Mouse (Mus musculus): ENCODE data around the gene Dguok. TPM values are rescaled to one million over a fixed set of nuclear protein-coding genes. Genes with fewer than 3 reads are reported as not detected.

Gene Dguok
- total RNA-seq, 2 experiments from 2014 or later: 44.5 to 47.5 TPM

DNA sequence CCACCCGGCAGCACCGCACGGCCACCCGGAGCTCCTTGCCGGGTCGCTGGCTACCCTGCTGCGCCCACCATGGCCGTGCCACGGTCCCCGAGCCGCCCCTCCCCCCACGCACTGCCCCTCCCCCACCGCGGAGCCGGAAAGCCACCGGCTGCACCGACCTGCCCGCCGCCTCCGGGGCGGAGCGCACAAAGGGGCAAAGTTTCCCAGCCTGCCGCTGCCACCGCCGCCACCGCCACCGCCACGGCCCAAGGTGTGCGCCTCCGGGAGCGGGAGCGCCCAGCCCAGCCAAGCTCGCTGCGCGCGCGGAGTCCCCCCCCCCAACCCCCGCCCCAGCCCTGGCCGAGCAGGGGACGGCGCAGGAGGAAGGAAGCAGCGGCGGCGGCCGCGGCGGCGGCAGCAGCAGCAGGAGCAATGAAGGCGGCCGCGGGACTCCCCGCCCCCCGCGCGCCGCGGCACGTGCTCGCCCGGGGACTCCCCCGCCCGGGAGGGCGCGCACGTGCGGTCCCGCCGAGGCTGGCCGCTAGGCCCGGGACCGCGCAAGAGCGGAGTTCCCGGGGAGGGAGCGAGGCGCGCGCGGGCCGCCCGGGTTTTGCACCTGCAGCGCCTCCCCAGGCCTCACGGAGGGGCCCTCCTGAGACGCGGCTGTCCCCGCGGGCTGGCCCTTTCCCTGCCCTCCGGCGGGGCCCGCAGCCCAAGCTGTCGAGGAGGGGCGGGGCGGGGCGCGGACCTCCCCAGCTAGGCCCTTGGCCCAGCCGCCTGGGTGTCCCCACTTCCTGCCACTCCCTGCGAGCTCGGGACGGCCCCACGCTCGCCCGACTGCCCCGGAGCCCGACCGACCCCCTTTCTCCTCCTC, 50.4 kb downstream of the Dguok start:
- DNase-seq: peak; percentile 84 to 91

DNA sequence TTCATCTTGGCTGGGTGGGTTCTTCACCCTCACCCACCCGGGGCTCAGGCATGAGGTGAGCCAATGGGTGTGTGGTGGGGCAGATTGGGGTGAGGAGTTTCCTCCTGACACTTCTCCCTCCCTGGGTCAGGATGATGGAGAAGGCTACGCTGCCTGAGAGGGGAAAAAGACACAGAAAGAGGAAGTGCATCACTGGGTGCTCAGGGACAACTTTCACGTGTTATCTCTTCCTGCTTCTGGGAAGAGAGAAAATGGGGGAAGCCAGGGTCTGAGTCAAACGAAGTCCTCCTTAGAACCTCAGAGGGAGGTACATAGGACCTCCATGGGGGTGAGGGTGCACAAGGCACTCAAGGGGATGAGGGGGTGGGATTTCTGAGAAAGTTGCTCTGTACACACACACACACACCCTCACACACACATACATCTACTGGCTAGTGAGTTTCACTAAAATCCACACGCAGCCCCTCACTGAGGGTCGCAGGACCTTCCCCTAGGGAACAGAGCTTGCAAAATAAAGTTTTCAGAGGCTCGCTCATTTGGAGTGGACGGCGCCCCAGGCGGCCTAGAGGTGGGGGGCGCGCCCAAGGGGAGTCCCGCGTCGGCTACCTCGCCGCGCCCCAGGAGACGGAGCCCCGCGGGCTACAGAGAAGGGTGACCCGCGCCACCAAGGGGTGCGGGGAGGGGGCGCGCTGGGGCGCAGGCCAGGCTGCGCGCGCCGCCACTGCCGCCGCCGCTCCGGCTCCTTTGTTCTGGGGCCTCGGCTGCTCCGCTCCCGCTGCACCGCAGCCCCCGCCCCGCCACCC, 51.2 kb downstream of the Dguok start:
- DNase-seq: peak in 1 of 2 experiments; percentile 55

DNA sequence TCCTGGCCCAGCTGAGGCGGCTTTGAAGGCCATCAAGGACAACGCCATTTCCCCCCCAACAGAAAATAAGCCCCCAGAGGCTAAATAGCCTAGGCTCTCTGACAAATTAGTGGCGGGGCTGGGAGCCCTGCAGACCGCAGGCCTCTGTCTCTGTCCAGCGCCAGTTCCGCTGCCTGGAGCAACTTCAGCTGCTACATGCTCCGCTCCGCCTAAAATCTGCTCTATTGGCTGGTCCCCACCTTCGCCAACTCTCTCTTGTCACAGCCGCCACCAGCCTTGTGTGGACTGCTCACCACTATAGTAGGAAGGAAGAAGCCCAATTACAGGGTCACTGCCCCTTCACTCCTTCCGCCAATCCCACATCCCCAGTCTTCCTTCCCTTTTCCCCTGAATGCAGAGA, 53.1 kb downstream of the Dguok start:
- no peak for DNase-seq

DNA sequence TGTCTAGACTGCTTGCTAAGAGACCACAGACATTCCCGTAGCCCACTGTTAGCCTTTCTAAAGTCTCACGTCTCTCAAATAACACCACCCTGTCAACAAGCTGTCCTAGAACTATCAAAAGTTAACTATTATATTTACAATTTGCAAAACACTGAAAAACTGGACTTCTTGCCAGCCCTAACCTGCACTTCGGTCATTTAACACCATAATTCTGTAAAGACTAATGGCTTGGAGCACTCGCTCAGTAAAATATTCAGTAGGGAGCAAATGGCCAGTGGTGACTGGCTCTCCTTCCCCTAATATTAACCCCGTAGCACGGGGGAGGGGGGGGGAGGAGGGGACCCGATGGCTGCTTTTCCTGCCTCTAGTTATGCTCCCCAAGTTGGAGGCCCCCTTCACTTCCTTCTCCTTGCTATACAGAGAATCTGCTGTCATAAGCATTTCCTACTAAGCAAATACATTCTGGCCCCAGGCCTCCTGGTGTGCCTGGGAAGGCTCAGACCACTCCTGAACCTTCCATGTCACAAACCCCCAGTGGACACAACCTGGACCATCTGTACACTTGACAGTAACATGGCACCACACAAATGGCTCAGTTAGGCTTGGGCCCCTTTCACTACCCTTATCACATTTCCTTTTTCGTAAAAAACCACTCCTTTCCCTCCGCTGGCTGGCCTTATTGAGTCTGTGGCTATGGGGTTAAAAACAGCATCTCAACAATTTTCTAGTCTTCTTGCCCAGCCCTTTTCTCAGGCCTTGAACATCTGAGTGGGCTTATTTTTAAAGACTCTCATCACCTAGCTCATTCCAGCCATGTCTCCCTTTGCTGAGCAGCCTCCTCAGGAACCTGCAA, 56.1 kb downstream of the Dguok start:
- no peak for DNase-seq

DNA sequence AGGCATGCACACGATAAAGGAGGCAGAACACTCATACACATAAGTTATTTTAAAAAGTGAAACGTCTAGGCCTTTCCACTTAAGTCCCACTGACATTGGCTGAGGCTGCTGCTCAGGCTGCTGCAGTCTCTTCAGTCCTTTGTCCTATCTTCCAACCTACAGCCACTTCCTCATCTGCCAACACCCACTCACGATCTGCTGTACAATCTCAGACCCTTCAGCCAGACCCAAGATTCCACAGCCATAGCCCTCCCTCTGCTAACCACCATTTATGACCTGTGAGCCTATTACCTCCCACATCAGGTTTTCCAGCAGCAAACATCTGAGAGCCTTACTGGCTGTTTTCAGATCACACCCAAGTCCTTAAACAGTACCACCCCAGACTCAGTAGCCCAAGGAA, 57.3 kb downstream of the Dguok start:
- DNase-seq: no peak

DNA sequence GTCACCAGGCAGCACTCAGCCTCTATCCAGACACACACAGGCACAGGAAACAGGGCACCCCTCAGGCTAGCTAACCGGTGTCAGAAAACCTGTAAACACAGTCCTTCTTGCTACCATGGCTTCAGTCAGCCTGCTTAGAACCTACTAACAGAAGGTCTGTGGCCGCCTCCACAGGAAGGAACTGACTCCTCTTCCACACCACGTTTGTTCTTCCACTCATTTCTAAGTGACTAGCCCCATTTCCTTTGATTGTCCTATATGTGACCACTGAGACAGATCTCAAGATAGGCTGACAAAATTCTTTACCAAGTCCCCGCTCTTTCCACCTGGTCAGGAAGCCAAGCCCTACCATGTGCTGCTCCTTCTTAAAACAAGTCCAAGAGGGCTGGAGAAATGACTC, 57.9 kb downstream of the Dguok start:
- no peak for DNase-seq

- no peak for DNase-seq
These were observed 59.7 kb downstream of the Dguok start for GRCm38 (mm10) chr6:83447031-83447430.

GRCm38 (mm10) chr6:83445796-83446195, 61.0 kb downstream of the Dguok start:
- DNase-seq: no peak

DNA sequence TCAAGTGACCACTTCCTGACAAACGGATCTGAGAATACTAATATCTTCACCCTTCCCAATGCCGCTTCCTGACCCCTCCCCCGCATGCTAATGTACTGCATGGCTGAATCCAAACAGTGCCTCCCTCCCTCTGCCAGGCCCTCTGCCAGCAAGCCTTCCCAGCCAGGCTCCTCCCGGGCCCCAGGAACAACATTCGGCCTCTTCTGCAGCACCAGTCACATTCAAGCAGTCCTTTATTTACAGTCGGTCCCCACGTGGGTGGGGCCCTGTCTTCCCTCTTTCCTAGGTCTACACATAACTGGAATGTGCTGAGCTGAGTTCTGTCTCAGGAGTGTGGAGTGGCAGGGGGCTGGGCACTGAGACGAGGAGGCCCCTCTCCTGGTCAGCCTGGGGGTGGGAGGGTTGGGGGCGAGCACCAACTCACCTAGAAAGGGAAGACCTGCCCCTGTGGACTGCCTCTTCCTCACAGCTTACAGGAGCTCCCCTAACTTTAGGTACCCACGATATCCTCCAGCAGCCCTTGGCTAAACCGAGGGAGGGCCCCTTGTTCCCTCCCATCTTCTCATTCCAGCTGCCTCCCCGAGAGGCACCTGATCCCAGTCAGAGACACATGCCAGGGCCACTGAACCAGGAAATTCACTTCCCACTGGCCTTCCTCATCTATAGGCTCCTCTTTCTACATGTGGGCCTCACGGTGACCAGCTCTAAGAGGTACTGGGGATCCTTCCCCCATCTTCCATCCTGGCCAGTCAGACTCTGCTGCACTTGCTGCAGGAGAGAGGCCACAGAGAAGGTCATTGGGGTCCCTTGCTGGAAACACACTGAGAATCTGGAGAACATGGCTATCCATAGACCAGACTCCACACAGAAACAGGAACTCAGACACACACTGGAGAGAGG, 63.1 kb downstream of the Dguok start:
- peak; percentile 84 to 92 for DNase-seq

DNA sequence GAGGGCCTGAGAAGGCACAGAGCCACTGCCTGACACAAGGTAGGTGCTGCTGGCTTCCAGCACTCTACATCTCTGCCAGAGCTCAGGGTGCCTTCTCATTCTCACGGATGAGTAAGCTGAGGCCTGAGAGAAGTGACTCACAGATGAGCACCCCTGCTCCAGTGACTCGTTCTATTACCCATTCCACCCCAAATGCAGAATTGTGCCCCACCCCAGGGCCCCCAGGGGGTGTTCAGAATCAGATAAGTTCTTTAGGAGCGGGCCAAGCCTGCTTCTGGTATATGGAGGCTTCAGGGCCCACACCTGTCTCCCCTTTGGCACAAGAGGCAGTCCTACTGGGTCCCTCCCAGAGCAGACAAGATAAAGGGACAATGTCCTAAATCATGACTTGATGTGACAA, 64.1 kb downstream of the Dguok start:
- DNase-seq: peak; percentile 55 to 64

GRCm38 (mm10) chr6:83441259-83442061, 65.3 kb downstream of the Dguok start:
- peak; percentile 96 to 97 for DNase-seq

- peak; percentile 71 to 81 for DNase-seq
These were observed 66.1 kb downstream of the Dguok start for GRCm38 (mm10) chr6:83440510-83441258.

- DNase-seq: no peak
These were observed 66.6 kb downstream of the Dguok start for GRCm38 (mm10) chr6:83440197-83440509.

DNA sequence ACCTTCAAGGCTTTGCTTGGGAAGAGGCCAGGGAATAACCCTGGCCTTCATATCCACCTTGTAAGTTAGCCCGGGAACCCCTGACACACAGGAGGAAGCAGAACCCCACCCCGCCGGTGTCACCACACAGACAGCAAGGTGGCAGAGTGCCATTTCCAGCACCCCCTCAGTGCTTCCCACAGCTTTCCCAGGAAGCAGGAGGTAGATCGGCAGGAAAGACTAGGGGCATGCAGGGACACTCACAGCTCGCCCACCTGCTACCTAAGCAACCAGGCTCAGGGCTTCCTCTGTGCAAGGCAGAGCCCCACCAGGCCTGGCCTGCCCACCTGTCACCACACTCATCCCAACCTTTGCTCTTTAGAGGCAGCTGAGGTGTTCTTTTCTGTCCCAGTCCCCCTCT, 67.0 kb downstream of the Dguok start:
- DNase-seq: no peak

DNA sequence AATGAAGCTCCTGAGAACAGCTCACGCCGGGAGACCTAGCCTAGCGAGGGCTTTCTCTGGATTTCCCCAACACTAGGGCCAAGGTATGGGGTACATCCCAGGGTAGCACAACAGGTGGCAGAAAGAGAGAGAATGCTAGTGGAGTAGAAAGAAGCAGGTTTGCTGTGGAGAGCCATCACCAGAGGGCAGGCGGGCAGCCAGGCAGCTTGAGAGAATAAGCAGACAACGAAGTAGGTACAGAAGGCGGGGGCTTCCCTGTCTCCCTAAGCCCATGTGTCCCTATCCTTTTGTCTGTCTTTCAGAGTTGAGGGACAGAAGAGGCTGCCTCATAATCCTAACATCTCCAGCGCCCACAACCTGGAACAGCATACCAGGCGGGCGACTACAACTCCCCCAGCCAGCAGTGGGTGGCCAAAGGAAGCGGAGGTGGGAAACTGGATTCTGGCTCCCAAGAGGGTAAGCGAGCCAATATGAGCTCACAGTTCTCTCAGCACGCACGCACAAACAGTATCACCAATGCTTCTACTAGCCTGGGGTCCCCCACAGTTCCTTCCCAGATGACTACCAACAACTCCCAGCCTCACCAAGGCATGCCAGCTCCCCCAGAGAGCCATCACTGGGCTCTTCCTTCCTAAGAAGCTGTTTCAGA, 67.5 kb downstream of the Dguok start:
- DNase-seq: no peak

DNA sequence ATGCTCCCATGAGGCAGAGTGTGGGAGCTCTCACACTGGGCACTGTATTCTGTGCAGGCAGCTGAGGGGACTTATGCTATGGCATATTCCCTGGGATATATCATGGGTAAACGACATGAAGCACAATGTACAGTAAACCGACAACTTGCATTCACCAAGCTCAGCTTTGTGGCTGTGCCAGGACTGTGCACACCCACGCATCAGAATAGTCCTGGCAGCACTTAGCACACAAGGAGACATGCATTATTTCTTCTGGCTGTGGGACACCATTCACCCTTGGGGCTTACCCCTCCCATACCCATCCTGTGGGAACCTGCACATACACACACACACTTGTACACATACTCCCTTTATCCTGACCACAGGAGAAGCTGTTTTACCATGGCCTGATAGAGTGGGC, 68.2 kb downstream of the Dguok start:
- no peak for DNase-seq

- DNase-seq: no peak
These were observed 69.0 kb downstream of the Dguok start for GRCm38 (mm10) chr6:83437802-83438201.

DNA sequence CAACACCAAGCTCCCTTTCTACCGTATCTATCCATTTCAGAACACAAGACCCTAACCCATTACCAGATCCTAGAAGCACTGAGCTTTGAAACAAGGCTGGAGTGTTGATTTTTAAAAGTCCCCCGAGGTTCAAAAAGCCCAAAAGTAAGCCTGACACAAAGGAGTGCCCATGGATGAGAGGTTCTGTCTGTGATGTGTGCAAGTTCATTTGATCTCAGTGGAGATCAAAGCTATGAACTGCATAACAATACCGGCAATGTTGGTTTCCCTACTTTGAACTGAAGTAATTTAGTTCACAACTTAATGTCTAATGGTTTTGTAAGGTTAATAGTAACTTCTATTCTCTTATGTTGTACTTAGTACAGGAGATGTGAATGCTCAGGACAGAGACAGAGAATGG, 69.5 kb downstream of the Dguok start:
- no peak for DNase-seq

GRCm38 (mm10) chr6:83436547-83436946, 70.2 kb downstream of the Dguok start:
- DNase-seq: no peak

All from adrenal gland, postnatal 36 days (tissue).